8 mouse cellular contexts compared by ENCODE assay signal in the genomic region with DNA sequence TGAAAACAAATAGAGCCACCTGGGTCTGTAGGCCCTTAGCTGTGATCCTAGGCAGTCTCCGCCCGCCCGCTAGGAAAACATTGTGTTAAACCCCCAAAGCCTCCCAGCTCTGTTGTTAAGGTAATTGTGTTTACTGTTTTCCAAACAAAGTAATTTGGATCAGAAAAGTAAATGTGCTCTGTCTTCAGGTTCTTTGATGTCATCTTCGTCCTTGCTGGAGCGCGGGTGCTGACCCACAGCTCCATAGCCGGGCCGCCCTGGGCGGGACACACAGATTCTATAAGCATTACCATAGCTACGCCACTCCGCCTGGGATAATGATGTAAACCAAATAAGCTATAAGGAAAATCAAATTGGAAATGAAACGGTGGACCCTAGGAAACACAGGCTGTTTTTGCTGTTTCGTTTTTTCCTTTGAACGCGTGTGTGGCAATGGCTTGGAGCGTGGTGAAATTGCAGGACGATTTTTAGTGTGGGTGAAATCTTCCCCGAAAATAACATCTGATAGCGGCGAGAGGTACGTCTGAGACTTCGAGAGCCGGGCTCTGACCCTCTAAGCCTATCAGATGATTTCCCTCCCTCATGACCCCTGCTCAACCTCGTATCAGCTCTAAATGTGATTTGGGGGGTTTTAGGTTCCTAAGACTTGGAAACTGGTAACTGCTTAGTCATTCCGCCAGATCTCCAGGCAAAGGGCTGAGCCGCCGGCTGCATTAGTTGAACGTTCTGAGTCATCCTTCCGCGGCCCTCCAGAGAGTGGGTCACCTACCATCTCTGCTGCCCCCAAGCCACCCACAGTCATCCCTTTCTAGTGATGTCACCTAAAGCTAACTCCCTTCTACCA. TPM values are rescaled to one million over a fixed set of nuclear protein-coding genes. Genes with fewer than 3 reads are reported as not detected.
DNase-seq lines count a peak whose midpoint lies in the region; ATAC-seq lines count a peak whose summit lies in the region.

No protein-coding gene starts in this region.

- DNase-seq in heart, adult 9 months (ENCODE audit: low spot score in 2 of 2), result no peak
- DNase-seq in ES-CJ7 (ENCODE audit: low read depth, low spot score), result peak; percentile 90
- DNase-seq in embryonic facial prominence, embryonic 11.5 days (ENCODE audit: low spot score), result peak; percentile 67
- peak; percentile 50 for DNase-seq in induced T-regulatory cell, adult 2 months (ENCODE audit: low read depth)
- DNase-seq in ovary, postnatal 14 days (ENCODE audit: low spot score), result no peak
- DNase-seq in kidney, postnatal 10 days, result no peak

- peaks cover 12% of the 10 kb centered on the region for H3K4me1 ChIP-seq in heart, embryonic 13.5 days
- H3K4me1 ChIP-seq in embryonic facial prominence, embryonic 11.5 days (ENCODE audit: control insufficient read depth, insufficient read depth, low read length), result no peaks in the 10 kb centered on the region
- H3K4me1 ChIP-seq in midbrain, embryonic 16.5 days (ENCODE audit: control insufficient read depth, insufficient read depth, low read length), result peaks cover 8% of the 10 kb centered on the region; the same call in 1 of the 2 replicates

- peak overlapping the region; percentile 82 for H3K4me2 ChIP-seq in heart, embryonic 13.5 days
- peak overlapping the region; percentile 49 for H3K4me2 ChIP-seq in embryonic facial prominence, embryonic 11.5 days (ENCODE audit: low read depth, low read length)
- peak overlapping the region; percentile 76 for H3K4me2 ChIP-seq in midbrain, embryonic 16.5 days (ENCODE audit: low read length)

- ATAC-seq in heart, embryonic 13.5 days (ENCODE audit: extremely low read depth, insufficient number of reproducible peaks, low FRiP score, low TSS enrichment), result no peak
- ATAC-seq in embryonic facial prominence, embryonic 11.5 days (replicated peaks; ENCODE audit: insufficient number of reproducible peaks, low FRiP score, low TSS enrichment, low read depth), result 0 out of 2 replicates have a peak, but pooled peaks have one; percentile 59
- ATAC-seq in midbrain, embryonic 16.5 days, result peak; percentile 27; the same call in 1 of the 2 replicates

- H3K27ac ChIP-seq in heart, embryonic 13.5 days (replicated peaks), result no peak overlapping the region
- H3K27ac ChIP-seq in embryonic facial prominence, embryonic 11.5 days (replicated peaks; ENCODE audit: low read depth, low read length), result no peak overlapping the region
- H3K27ac ChIP-seq in midbrain, embryonic 16.5 days (ENCODE audit: low read length), result no peak overlapping the region

- H3K4me3 ChIP-seq in heart, embryonic 13.5 days, result peak overlapping the region; percentile 53
- peak overlapping the region; percentile 14 for H3K4me3 ChIP-seq in embryonic facial prominence, embryonic 11.5 days (ENCODE audit: low read depth, low read length)
- H3K4me3 ChIP-seq in midbrain, embryonic 16.5 days (ENCODE audit: low read depth, low read length), result peak overlapping the region; percentile 31

- H3K36me3 ChIP-seq in heart, embryonic 13.5 days, result no peaks in the 10 kb centered on the region
- no peaks in the 10 kb centered on the region for H3K36me3 ChIP-seq in embryonic facial prominence, embryonic 11.5 days (replicated peaks; ENCODE audit: control insufficient read depth, insufficient read depth, low read depth, low read length)
- H3K36me3 ChIP-seq in midbrain, embryonic 16.5 days (ENCODE audit: control insufficient read depth, insufficient read depth, low read length), result no peaks in the 10 kb centered on the region

- peak overlapping the region; percentile 71 for H3K9ac ChIP-seq in heart, embryonic 13.5 days
- H3K9ac ChIP-seq in embryonic facial prominence, embryonic 11.5 days (replicated peaks; ENCODE audit: low read length), result no peak overlapping the region; the same call in 1 of the 2 replicates
- H3K9ac ChIP-seq in midbrain, embryonic 16.5 days (ENCODE audit: low read depth, low read length), result peak overlapping the region; percentile 42

- no peaks in the 10 kb centered on the region for H3K9me3 ChIP-seq in heart, embryonic 13.5 days
- H3K9me3 ChIP-seq in embryonic facial prominence, embryonic 11.5 days (replicated peaks; ENCODE audit: control insufficient read depth, low read length), result no peaks in the 10 kb centered on the region
- no peaks in the 10 kb centered on the region for H3K9me3 ChIP-seq in midbrain, embryonic 16.5 days (replicated peaks; ENCODE audit: control insufficient read depth, low read length, poor library complexity, severe bottlenecking)

- H3K27me3 ChIP-seq in heart, embryonic 13.5 days (replicated peaks), result peaks cover 9% of the 10 kb centered on the region; the same call in 1 of the 2 replicates
- no peaks in the 10 kb centered on the region; the same call in 1 of the 2 replicates for H3K27me3 ChIP-seq in embryonic facial prominence, embryonic 11.5 days (ENCODE audit: control insufficient read depth, insufficient read depth, low read length)
- no peaks in the 10 kb centered on the region for H3K27me3 ChIP-seq in midbrain, embryonic 16.5 days (ENCODE audit: control insufficient read depth, insufficient read depth, low read depth, low read length)

- 10% methylated on average over 30 of the region's 30 CpGs for WGBS in heart, embryonic 13.5 days
- 3% methylated on average over 30 of the region's 30 CpGs for WGBS in embryonic facial prominence, embryonic 11.5 days
- whole genome bisulfite sequencing in midbrain, embryonic 16.5 days, result 2% methylated on average over 30 of the region's 30 CpGs

RNA-seq across cellular contexts. Expression of a gene that starts 25.3 kb away (rescaled TPM):
- polyA plus RNA-seq in heart, embryonic 13.5 days (2015; fragmentation: Nextera tagmentation; extraction: Ambion mirVana), result 8.1 and 9.8 TPM in 2 replicates
- polyA plus RNA-seq in embryonic facial prominence, embryonic 11.5 days (2014; fragmentation: Nextera tagmentation; extraction: Ambion mirVana), result 73.9 and 87.2 TPM in 2 replicates
- 67.6 and 81.3 TPM in 2 replicates for polyA plus RNA-seq in midbrain, embryonic 16.5 days (2015; fragmentation: Nextera tagmentation; extraction: Ambion mirVana)

Comparison
In these comparisons a context has a peak if more than half of its experiments do, and no peak if none do; other contexts are left out.
1. DNase-seq: peak in ES-CJ7 (single experiment), embryonic facial prominence, embryonic 11.5 days (single experiment) and induced T-regulatory cell, adult 2 months (single experiment); none in heart, adult 9 months (0 of 2), ovary, postnatal 14 days (single experiment) and kidney, postnatal 10 days (single experiment).
2. Peak in every context shown above with its lines, with median percentiles within 50 percentile points of each other: H3K4me2 ChIP-seq and H3K4me3 ChIP-seq.